Mouse (Mus musculus): ENCODE results near the gene Rab3b. TPM values are rescaled to one million over a fixed set of nuclear protein-coding genes. Genes with fewer than 3 reads are reported as not detected.
"Not testable (repeated sequence)": the region's sequence is repeated elsewhere in the genome, so short reads cannot be mapped to it uniquely, and the experiment has no call there.

The Rab3b gene
- polyA plus RNA-seq, 1 experiment from 2014 or later, result 20.8 TPM

DNA sequence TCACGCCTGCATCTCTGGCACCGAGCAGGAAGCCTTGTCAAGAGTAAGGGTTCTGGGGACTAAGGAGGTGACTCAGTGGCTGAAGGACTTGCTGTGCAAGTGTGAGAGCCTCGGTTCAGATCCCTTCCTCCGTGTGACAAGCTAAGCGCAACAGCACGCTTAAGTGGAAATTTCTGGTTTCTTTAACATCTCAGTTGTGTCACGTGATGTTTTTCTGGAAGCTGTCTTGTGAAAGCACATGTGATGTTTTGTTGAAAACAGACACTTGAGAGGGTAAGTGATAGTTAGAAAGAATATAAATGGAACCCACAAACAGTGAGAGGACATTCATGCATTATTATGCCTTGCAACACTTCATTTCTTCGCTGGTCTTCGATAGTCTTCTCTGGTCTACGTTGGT is 25.9 kb downstream of the Rab3b start:
- WGBS, result 91% methylated on average over 10 of the region's 10 CpGs
- DNase-seq (ENCODE audit: low spot score), result no peak
- no peaks in the 10 kb centered on the region for H3K9me3 ChIP-seq
- no peaks in the 10 kb centered on the region for H3K27me3 ChIP-seq (replicated peaks; ENCODE audit: low read depth, poor library complexity, severe bottlenecking)
- H3K27ac ChIP-seq (replicated peaks), result no peak overlapping the region
- H3K4me3 ChIP-seq, result no peak overlapping the region
- H3K36me3 ChIP-seq (replicated peaks), result no peaks in the 10 kb centered on the region
- peaks cover 17% of the 10 kb centered on the region for H3K4me1 ChIP-seq

DNA sequence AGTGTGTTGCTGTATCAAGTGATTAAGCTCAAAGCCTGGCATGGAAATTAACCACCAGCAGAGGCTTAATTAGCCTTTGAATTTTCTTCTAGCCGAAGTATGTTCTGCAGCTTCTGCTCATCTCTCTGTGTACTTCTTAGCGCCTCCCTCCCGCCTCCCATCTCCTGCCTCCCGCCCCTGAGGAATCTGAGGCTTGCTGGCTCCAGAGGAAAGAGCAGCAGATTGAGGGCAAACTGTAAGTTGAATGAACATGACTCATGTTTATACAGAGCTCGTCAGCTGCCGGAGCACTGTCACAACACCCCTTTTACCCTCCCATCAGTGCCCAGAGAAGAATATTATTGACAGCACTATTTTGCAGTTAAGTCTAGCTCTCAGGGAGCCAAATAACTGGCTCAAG is 27.0 kb downstream of the Rab3b start:
- Histone ChIP-seq H3K27me3 (replicated peaks; ENCODE audit: low read depth, poor library complexity, severe bottlenecking) (no peaks in the 10 kb centered on the region), H3K36me3 (replicated peaks) (no peaks in the 10 kb centered on the region), H3K9me3 (no peaks in the 10 kb centered on the region), H3K27ac (replicated peaks) (no peak overlapping the region), H3K4me3 (no peak overlapping the region), H3K4me1 (peaks cover 17% of the 10 kb centered on the region)
- 30% methylated on average over 6 of the region's 6 CpGs for WGBS
- DNase-seq (ENCODE audit: low spot score), result peak; percentile 26

DNA sequence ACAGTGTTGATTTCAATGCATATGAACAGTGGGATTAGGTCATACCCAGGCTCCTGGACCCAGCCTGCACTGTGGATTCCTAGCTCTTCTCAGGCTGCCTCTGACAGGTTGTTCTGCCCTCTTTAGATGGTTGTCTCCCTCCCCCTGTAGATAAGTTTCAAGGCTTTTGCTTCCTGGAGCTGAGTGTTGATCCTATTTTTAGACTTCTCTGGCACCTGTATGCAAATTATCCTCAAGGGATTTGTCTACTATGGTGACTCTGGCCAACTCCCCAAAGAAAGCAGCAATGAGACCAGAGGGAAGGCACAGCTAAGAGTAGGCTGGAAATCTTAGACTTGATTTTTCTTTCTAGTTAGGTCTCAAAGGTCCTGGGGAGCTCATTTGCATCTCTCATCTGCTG is 28.6 kb downstream of the Rab3b start:
- Histone ChIP-seq H3K27me3 (replicated peaks; ENCODE audit: low read depth, poor library complexity, severe bottlenecking) (no peaks in the 10 kb centered on the region), H3K36me3 (replicated peaks) (no peaks in the 10 kb centered on the region), H3K4me3 (no peak overlapping the region), H3K4me1 (peaks cover 17% of the 10 kb centered on the region), H3K27ac (replicated peaks) (no peak overlapping the region), H3K9me3 (no peaks in the 10 kb centered on the region)
- no peak for DNase-seq (ENCODE audit: low spot score)

DNA sequence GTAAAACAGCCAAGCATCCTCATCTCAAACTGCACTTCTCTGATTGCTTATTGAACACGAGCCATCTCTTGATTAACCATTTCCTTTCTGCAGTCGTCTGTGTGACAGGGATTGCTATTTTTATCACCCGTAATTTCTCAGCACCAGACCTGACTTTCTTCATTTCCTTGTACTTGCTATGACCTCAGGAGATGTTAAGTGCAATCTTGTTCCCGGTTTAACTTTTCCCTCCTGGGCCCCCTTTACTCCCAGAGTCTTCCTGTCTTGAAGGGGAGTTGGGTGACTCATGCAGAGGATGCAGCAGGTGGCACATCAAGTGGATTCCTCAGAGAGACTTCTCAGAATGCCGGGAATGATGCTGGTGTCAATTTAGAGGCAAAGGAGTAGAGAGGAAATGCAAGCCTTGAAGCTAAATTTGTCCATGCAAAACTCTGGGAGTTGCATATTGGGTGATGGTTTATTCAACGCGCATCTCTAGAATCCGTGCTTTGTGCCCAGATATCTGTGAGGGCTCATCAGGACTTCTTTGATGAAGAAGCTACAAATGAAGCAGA is 31.1 kb downstream of the Rab3b start:
- 77% methylated on average over 8 of the region's 8 CpGs for WGBS
- H3K27me3 ChIP-seq (replicated peaks; ENCODE audit: low read depth, poor library complexity, severe bottlenecking), result no peaks in the 10 kb centered on the region
- H3K4me1 ChIP-seq, result peaks cover 17% of the 10 kb centered on the region
- no peak for DNase-seq (ENCODE audit: low spot score)
- no peak overlapping the region for H3K27ac ChIP-seq (replicated peaks)
- H3K36me3 ChIP-seq (replicated peaks), result no peaks in the 10 kb centered on the region
- H3K4me3 ChIP-seq, result no peak overlapping the region
- H3K9me3 ChIP-seq, result no peaks in the 10 kb centered on the region

DNA sequence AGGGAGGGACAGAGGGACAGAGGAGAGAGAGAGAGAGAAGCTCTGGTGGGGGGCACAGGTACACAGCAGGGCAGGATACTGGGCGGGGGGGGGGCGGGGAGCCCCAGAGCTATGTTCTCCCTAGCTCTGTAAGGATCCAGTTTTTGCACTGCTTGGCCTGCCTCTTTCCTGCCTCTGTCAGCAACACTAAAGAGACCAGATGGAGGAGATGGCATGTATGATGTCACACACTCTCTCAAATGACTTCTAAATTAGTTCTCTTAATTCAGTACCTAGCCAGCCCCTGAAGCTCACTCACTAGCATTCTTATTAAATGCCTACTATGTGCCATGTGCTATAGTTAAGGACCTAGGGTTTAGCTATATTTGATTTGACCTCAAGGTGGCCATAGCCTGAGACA is 33.0 kb downstream of the Rab3b start:
- H3K9me3 ChIP-seq, result no peaks in the 10 kb centered on the region
- no peak overlapping the region for H3K27ac ChIP-seq (replicated peaks)
- no peaks in the 10 kb centered on the region for H3K27me3 ChIP-seq (replicated peaks; ENCODE audit: low read depth, poor library complexity, severe bottlenecking)
- no peak for DNase-seq (ENCODE audit: low spot score)
- no peaks in the 10 kb centered on the region for H3K4me1 ChIP-seq
- 70% methylated on average over 2 of the region's 2 CpGs for WGBS
- no peaks in the 10 kb centered on the region for H3K36me3 ChIP-seq (replicated peaks)
- H3K4me3 ChIP-seq, result no peak overlapping the region

DNA sequence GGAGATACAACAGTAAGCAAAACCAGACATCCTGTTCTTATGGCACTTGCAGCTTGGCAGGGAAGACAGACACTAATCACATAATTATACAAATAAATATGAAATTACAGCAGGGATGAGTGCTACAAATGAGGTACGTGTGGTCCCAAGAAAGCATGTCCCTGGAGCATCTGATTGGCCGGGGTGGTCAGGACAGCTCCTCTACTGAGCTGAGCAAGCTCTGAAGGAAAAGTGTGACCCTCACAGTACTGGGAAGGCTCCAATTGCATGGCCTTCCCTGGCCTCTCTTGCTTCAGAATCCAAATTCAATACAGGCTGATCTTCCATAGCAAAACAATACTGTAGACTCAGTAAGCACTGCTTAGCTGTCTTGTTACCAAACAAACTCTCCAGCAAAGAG is 34.3 kb downstream of the Rab3b start:
- Histone ChIP-seq H3K27ac (replicated peaks) (no peak overlapping the region), H3K36me3 (replicated peaks) (no peaks in the 10 kb centered on the region), H3K4me3 (no peak overlapping the region), H3K9me3 (no peaks in the 10 kb centered on the region), H3K27me3 (replicated peaks; ENCODE audit: low read depth, poor library complexity, severe bottlenecking) (no peaks in the 10 kb centered on the region), H3K4me1 (no peaks in the 10 kb centered on the region)
- 82% methylated on average over 2 of the region's 2 CpGs for WGBS
- DNase-seq (ENCODE audit: low spot score), result no peak

DNA sequence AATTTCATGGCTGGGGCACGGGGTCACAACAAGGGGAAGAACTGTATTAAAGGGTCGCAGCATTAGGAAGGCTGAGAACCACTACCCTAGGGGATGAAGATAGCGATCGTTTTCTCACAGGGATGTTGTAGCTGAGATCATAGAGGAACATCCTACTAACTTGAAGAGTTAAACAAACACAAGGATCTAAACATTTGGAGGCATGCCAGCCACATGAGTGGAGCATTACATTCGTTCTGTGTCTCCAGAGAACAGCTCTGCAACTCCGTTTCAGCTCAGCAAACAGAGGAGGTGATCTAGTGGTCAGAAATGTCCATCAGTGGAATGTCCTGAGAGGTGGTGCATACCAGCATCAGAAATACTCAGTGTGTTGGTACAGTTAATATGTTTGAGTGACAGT is 35.5 kb downstream of the Rab3b start:
- WGBS, result 81% methylated on average over 6 of the region's 6 CpGs
- H3K36me3 ChIP-seq (replicated peaks), result no peaks in the 10 kb centered on the region
- H3K4me1 ChIP-seq, result no peaks in the 10 kb centered on the region

DNA sequence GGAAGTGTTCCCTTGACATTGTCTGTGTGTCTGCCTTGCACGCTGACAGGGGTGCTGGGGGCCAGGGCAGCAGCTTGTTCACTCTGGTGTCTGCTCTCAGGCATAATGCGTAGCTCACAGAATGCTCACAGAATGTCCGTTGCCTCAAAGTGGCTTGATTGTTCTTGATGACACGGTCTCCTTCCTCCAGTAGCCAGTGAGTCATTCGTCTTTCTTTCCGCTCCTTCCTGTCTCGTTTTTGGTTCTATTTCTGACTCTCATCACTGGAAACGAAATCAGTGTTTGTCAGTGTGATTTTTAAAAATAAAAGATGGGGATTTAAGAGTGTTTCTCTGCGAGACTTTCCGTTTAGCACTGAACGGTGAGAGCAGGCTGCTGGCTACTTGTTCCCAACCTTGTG is 36.2 kb downstream of the Rab3b start:
- Histone ChIP-seq H3K4me3 (no peak overlapping the region), H3K36me3 (replicated peaks) (no peaks in the 10 kb centered on the region), H3K27ac (replicated peaks) (no peak overlapping the region), H3K27me3 (replicated peaks; ENCODE audit: low read depth, poor library complexity, severe bottlenecking) (no peaks in the 10 kb centered on the region), H3K4me1 (no peaks in the 10 kb centered on the region), H3K9me3 (no peaks in the 10 kb centered on the region)
- DNase-seq (ENCODE audit: low spot score), result no peak
- WGBS, result 75% methylated on average over 11 of the region's 11 CpGs

More for the DNA sequence above, 35.5 kb downstream of the Rab3b start:
- H3K9me3 ChIP-seq, result no peaks in the 10 kb centered on the region
- no peaks in the 10 kb centered on the region for H3K27me3 ChIP-seq (replicated peaks; ENCODE audit: low read depth, poor library complexity, severe bottlenecking)
- DNase-seq (ENCODE audit: low spot score), result no peak
- H3K4me3 ChIP-seq, result no peak overlapping the region
- H3K27ac ChIP-seq (replicated peaks), result no peak overlapping the region

DNA sequence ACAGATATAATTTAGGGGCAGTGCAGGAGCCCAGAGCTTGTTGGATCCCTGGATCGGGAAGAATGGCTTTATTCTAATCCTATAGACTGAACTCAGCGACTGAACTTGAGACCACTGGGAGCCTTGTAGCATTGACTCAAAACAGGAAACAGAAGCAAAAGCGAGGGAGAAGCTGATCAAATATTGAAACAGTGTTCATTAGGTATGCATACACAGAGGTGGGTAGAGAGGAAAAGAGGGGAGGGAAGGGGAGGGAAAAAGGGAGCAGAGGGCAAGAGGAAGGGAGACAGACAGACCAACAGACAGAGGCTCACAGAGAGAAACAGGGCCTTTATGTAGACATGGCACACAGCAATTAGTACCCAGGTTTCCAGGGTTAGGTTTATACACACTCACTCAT is 38.8 kb downstream of the Rab3b start:
- Histone ChIP-seq H3K4me3 (no peak overlapping the region), H3K4me1 (no peaks in the 10 kb centered on the region), H3K9me3 (no peaks in the 10 kb centered on the region), H3K27me3 (replicated peaks; ENCODE audit: low read depth, poor library complexity, severe bottlenecking) (no peaks in the 10 kb centered on the region), H3K36me3 (replicated peaks) (no peaks in the 10 kb centered on the region), H3K27ac (replicated peaks) (no peak overlapping the region)
- 70% methylated on average over 3 of the region's 3 CpGs for WGBS
- DNase-seq (ENCODE audit: low spot score), result no peak

DNA sequence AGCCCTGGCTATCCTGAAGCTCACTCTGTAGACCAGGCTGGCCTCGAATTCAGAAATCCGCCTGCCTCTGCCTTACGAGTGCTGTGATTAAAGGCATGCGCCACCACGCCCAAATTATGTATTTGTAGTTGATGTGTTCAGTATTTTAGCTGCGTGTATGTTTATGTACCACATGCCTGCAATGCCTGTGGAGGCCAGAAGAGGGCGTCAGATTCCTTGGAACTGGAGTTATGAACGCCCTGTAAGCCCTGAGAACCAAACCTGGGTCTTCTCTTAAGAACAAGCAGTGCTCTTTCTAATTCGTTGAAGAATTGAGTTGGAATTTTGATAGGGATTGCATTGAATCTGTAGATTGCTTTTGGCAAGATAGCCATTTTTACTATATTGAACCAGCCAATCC is 49.1 kb downstream of the Rab3b start:
- not testable (repeated sequence) for H3K27me3 ChIP-seq (replicated peaks; ENCODE audit: low read depth, poor library complexity, severe bottlenecking)
- 82% methylated on average over 9 of the region's 9 CpGs for WGBS

DNA sequence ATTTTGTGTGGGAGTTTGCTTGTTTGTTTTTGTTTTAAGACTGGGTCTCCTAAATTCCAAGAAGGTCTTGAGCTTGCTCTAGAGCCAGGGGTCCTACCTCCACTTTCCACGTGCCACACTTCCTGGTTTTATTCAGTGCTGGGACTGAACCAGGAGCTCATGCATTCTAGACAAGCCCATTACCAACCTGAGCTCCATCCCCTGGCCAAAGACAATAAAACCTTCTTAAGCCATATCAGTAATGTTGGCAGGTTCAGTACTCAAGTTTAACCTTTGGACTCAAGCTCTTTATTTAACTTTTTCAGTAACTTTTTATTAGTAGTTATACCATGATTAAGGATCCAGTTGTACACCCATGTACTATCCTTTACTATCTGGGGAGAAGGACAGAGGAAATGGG is 54.3 kb downstream of the Rab3b start:
- Histone ChIP-seq H3K27me3 (replicated peaks; ENCODE audit: low read depth, poor library complexity, severe bottlenecking) (no peaks in the 10 kb centered on the region), H3K4me1 (no peaks in the 10 kb centered on the region), H3K9me3 (no peaks in the 10 kb centered on the region), H3K27ac (replicated peaks) (no peak overlapping the region), H3K36me3 (replicated peaks) (no peaks in the 10 kb centered on the region), H3K4me3 (no peak overlapping the region)
- no peak for DNase-seq (ENCODE audit: low spot score)
- WGBS, result 71% methylated on average over 1 of the region's 1 CpGs

More for the DNA sequence above, 49.1 kb downstream of the Rab3b start:
- H3K4me3 ChIP-seq; H3K4me1 ChIP-seq; H3K27ac ChIP-seq (replicated peaks); DNase-seq (ENCODE audit: low spot score); H3K9me3 ChIP-seq; H3K36me3 ChIP-seq (replicated peaks): not testable (repeated sequence)

DNA sequence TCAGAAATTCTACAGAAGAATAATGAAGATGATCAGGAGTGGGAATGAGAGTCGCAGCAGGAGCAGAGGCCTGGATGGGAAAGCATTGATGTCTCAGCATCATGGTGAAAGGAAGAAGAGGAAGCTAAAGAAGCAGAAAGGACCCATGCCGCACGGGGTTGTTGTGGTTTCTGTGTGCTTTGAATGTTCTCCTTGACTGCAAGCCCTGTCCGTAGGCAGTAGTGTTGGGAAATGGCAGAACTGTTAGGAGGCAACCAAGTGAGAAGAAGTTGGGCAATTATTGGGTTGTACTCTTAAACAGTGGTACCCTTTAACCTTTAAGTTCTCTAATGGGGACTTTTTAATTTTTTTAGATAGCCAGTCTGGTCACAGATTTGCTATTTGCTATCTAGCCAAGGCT is 56.0 kb downstream of the Rab3b start:
- Histone ChIP-seq H3K36me3 (replicated peaks) (no peaks in the 10 kb centered on the region), H3K27me3 (replicated peaks; ENCODE audit: low read depth, poor library complexity, severe bottlenecking) (no peaks in the 10 kb centered on the region), H3K4me3 (no peak overlapping the region), H3K27ac (replicated peaks) (no peak overlapping the region), H3K4me1 (peaks cover 3% of the 10 kb centered on the region; the same call in 1 of the 2 replicates), H3K9me3 (no peaks in the 10 kb centered on the region)
- 91% methylated on average over 4 of the region's 4 CpGs for WGBS
- no peak for DNase-seq (ENCODE audit: low spot score)

DNA sequence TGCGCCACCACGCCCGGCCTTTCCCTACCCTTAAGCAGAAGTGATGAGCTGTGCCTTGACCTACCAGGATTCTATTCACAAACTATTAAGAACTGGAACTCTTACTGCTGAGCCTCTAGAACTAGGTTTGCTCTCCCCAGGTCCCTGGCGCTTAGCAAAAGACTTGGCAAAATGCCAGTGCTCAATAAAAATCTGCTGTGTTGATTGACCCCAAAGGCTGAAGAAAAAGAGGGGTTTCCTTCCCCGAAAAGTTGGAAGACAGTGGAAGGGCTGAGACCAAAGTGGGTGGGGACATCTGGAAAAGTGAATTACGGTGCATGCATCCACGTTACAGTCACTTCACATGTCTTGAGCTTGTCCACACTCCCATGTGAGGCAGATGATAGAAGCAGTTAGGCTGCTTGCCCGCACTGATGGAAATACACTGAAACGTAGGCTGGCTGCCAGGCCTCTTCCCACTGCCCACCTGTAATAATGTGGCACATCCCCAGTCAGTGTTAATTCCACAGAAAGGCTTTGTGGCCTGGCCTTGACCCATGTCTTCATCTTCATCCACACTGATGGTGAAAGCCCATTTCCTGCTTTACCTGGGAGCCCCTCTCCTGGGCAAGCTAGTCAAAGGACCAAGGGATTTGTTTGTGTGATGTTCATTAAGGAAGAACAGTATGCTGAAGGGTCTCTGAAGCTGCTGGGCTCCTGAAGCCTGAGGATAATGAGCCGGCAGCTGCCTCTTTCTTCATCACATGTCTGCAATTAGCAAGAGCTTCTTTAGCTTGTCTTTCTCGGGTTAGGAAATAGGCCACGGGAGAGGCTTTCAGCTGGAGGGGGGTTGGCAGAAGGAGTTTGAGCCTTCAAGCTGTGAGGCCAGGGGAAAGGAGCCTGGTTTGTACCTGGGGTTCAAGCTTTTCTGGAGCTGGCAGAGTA is 59.2 kb downstream of the Rab3b start:
- WGBS, result 74% methylated on average over 12 of the region's 12 CpGs
- H3K4me3 ChIP-seq, result no peak overlapping the region
- DNase-seq (ENCODE audit: low spot score), result no peak
- H3K27me3 ChIP-seq (replicated peaks; ENCODE audit: low read depth, poor library complexity, severe bottlenecking), result no peaks in the 10 kb centered on the region
- H3K4me1 ChIP-seq, result peaks cover 7% of the 10 kb centered on the region
- no peak overlapping the region for H3K27ac ChIP-seq (replicated peaks)
- no peaks in the 10 kb centered on the region for H3K9me3 ChIP-seq
- H3K36me3 ChIP-seq (replicated peaks), result no peaks in the 10 kb centered on the region
